Mouse (Mus musculus): Measurements from ENCODE around the gene C130026I21Rik. TPM values are rescaled to one million over a fixed set of nuclear protein-coding genes. Genes with fewer than 3 reads are reported as not detected.
"Not testable (repeated sequence)": the region's sequence is repeated elsewhere in the genome, so short reads cannot be mapped to it uniquely, and the experiment has no call there.

The C130026I21Rik gene
- polyA plus RNA-seq, 1 experiment from 2014 or later = 0.41 TPM

DNA sequence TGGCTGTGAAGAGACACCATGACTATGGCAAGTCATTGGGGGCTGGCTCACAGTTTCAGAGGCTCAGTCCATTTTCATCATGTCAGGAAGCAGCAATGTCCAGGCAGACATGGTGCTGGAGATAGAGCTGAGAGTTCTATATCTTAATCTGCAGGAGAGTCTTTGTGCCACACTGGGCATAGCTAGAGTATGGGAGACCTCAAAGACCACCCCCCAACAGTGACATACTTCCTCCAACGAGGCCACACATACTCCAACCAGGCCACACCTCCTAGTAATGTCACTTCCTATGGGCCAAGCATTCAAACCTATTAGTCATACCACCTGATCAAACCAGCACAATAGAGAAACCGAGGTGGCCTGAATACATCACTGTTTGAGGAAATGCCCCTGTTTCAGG, 63.8 kb downstream of the C130026I21Rik start:
- not testable (repeated sequence) for H3K4me3 ChIP-seq (replicated peaks); ATAC-seq (ENCODE audit: insufficient read depth, low FRiP score, low read depth); H3K4me1 ChIP-seq; H3K36me3 ChIP-seq; H3K27ac ChIP-seq; H3K9ac ChIP-seq; H3K4me2 ChIP-seq; H3K27me3 ChIP-seq (replicated peaks); H3K9me3 ChIP-seq
- 43% methylated on average over 1 of the region's 2 CpGs for WGBS

- 83% methylated on average over 3 of the region's 4 CpGs for WGBS
- H3K4me3 ChIP-seq (replicated peaks); H3K9ac ChIP-seq; ATAC-seq (ENCODE audit: insufficient read depth, low FRiP score, low read depth); H3K27me3 ChIP-seq (replicated peaks); H3K4me1 ChIP-seq; H3K36me3 ChIP-seq; H3K27ac ChIP-seq; H3K4me2 ChIP-seq; H3K9me3 ChIP-seq: not testable (repeated sequence)
Measured at GRCm38 (mm10) chr1:85199523-85199922, 70.8 kb downstream of the C130026I21Rik start.

DNA sequence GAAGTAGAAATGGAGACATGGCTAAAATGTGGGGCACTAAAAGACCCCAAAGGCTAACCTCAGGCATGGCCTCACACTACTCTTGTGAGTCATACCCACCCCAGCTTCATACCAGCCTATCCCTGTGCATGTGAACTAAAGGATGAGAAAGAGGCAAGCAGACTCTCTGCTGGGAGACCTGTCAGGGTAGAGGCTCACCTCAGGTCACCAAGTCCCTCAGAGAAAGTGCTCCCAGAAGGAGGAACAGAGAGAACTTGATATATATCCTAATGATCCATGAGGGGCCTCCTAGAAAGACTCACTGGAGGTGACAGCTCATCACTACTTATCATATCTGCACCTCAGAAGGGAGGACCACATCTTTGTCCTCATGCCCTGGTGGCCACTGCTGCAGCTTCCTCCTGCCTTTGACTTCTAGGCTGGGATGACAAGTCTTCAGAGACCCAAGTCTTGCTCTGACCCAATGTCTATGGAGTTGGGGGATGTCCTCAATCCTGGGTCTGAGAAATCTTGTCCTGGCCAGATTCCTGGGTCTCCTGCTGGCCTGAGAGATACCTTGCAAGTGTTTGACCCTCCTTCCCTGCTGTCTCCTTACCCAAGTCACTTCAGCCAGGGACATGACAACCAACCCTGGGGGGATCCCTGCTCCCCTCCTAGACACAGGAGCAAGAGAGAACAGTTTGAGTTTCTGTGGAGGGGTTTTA, 71.6 kb downstream of the C130026I21Rik start:
- not testable (repeated sequence) for H3K4me3 ChIP-seq (replicated peaks); H3K9ac ChIP-seq; H3K36me3 ChIP-seq; H3K4me2 ChIP-seq; H3K9me3 ChIP-seq; H3K4me1 ChIP-seq; ATAC-seq (ENCODE audit: insufficient read depth, low FRiP score, low read depth); H3K27ac ChIP-seq; H3K27me3 ChIP-seq (replicated peaks)

DNA sequence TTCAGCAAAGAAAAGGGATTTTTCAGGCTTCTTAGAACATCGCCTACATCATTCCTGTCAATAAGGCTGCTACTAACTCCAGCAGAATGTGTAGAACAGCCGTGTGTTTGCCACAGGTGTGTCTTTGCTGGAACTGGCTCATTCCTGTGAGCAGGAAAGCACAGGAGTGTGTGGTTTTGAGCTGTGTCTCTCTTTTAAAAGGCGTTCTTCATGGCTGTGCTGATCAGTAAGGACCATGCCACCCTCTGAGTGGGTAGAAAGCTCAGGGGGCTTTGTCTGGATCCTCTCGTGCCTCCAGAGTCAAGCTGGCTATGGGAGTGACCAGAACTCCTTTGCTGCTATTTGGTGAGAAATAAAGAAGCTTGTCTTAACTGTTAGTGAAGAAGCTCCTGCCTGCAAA, 73.6 kb downstream of the C130026I21Rik start:
- H3K27ac ChIP-seq; H3K4me2 ChIP-seq; H3K4me1 ChIP-seq; H3K9ac ChIP-seq; H3K27me3 ChIP-seq (replicated peaks); H3K9me3 ChIP-seq; ATAC-seq (ENCODE audit: insufficient read depth, low FRiP score, low read depth); H3K4me3 ChIP-seq (replicated peaks); H3K36me3 ChIP-seq: not testable (repeated sequence)
- 67% methylated on average over 4 of the region's 4 CpGs for WGBS

DNA sequence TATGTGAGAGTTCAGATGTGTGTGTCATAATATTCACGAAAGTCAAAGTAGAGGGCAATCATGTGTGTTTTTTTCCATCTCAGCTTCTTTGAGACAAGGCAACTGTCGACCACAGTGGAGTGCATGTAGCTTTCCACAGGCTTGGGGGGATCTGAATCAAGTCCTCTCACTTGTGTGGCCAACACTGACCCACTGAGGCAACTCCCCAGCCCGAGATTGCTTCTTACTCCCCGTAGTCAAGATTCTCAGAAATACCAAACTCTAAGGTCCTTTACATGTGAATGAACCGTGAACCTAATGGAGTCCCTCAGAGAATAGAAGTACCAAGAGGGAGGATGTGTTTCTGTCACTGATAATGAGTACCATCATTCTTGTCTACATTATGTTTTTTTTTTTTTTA, 76.6 kb downstream of the C130026I21Rik start:
- not testable (repeated sequence) for H3K27ac ChIP-seq; ATAC-seq (ENCODE audit: insufficient read depth, low FRiP score, low read depth); H3K4me3 ChIP-seq (replicated peaks); H3K4me2 ChIP-seq; H3K4me1 ChIP-seq; H3K9ac ChIP-seq; H3K36me3 ChIP-seq; H3K9me3 ChIP-seq; H3K27me3 ChIP-seq (replicated peaks)
- WGBS = 79% methylated on average over 5 of the region's 5 CpGs

DNA sequence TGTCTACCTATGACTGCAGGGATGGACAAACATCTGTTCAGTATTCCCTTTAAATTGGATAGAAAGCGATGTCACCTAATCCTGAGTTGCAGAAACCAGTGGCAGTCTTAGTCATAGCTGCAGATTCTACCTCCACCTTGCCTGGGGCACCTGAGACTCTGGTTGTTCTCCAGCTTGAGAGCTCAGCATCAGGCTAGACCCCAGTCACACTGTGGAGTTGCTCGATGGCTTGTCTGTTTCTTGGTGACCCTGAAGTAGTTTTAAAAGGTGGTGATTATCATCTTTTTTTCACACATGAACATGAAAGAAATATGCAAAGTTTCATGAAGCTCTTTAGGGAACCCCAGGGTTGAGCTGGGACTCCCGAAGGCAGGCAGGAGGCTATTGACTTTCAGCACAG, 88.4 kb downstream of the C130026I21Rik start:
- not testable (repeated sequence) for H3K27me3 ChIP-seq (replicated peaks); H3K36me3 ChIP-seq; H3K9me3 ChIP-seq; H3K4me2 ChIP-seq; ATAC-seq (ENCODE audit: insufficient read depth, low FRiP score, low read depth); H3K9ac ChIP-seq; H3K4me1 ChIP-seq; H3K4me3 ChIP-seq (replicated peaks); H3K27ac ChIP-seq
- 86% methylated on average over 2 of the region's 3 CpGs for WGBS

GRCm38 (mm10) chr1:85178971-85179370, 91.4 kb downstream of the C130026I21Rik start:
- not testable (repeated sequence) for ATAC-seq (ENCODE audit: insufficient read depth, low FRiP score, low read depth); H3K36me3 ChIP-seq; H3K27ac ChIP-seq; H3K4me3 ChIP-seq (replicated peaks); H3K9me3 ChIP-seq; H3K9ac ChIP-seq; H3K27me3 ChIP-seq (replicated peaks); H3K4me2 ChIP-seq; H3K4me1 ChIP-seq
- 79% methylated on average over 4 of the region's 4 CpGs for WGBS

- not testable (repeated sequence) for H3K4me2 ChIP-seq; H3K4me1 ChIP-seq; H3K9ac ChIP-seq; H3K36me3 ChIP-seq; H3K27me3 ChIP-seq (replicated peaks); H3K9me3 ChIP-seq; H3K4me3 ChIP-seq (replicated peaks); ATAC-seq (ENCODE audit: insufficient read depth, low FRiP score, low read depth); H3K27ac ChIP-seq
- 58% methylated on average over 2 of the region's 2 CpGs for WGBS
Measured at GRCm38 (mm10) chr1:85162841-85163240, 107.5 kb downstream of the C130026I21Rik start.

DNA sequence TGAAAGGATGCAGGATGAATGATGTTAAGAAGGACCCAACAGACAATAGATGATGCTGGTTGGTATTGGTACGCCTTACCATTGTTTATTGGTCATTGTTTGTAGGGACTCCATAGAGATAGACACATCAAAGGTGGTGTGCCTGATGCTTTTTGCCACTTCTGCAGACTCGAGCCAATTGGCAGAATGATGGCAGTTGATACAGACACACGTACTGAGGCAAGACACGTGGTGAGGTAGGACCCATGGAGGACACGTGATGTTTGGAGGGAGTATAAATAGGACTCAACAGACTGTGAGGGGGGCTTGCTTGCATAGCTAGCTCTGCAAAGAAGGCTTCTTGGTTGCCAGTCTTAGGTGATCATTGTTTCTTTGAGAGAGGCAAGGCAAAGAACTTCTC, 115.2 kb downstream of the C130026I21Rik start:
- ATAC-seq (ENCODE audit: insufficient read depth, low FRiP score, low read depth); H3K4me3 ChIP-seq (replicated peaks); H3K4me2 ChIP-seq; H3K9ac ChIP-seq; H3K27ac ChIP-seq; H3K27me3 ChIP-seq (replicated peaks); H3K36me3 ChIP-seq; H3K9me3 ChIP-seq; H3K4me1 ChIP-seq: not testable (repeated sequence)
- WGBS = 76% methylated on average over 4 of the region's 5 CpGs

GRCm38 (mm10) chr1:85133671-85134070, 136.7 kb downstream of the C130026I21Rik start:
- not testable (repeated sequence) for H3K4me3 ChIP-seq (replicated peaks); H3K27me3 ChIP-seq (replicated peaks); H3K9ac ChIP-seq; ATAC-seq (ENCODE audit: insufficient read depth, low FRiP score, low read depth); H3K9me3 ChIP-seq; H3K4me2 ChIP-seq; H3K4me1 ChIP-seq; H3K36me3 ChIP-seq; H3K27ac ChIP-seq
- 88% methylated on average over 22 of the region's 22 CpGs for WGBS

GRCm38 (mm10) chr1:85121841-85122240, 148.5 kb downstream of the C130026I21Rik start:
- H3K27me3 ChIP-seq (replicated peaks); H3K4me3 ChIP-seq (replicated peaks); H3K4me2 ChIP-seq; H3K9me3 ChIP-seq; H3K4me1 ChIP-seq; H3K9ac ChIP-seq; H3K36me3 ChIP-seq; ATAC-seq (ENCODE audit: insufficient read depth, low FRiP score, low read depth); H3K27ac ChIP-seq: not testable (repeated sequence)
- WGBS = 83% methylated on average over 4 of the region's 4 CpGs

DNA sequence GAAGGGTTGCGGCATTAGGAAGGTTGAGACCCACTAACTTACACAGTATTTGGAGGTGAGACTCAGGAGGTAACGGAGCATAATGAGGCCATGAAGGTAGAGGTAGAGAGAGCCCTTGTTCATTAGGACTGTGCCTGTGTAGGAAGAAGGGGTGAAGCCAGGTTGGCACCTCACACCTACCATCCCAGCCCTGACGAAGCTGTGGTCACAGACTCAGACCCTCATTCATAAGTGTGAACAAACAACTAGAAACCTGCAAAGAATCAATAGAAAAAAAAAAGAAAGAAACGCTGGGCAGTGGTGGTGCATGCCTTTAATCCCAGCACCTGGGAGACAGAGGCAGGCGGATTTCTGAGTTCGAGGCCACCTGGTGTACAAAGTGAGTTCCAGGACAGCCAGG, 152.0 kb downstream of the C130026I21Rik start:
- not testable (repeated sequence) for H3K4me3 ChIP-seq (replicated peaks); H3K9me3 ChIP-seq; H3K9ac ChIP-seq; H3K27me3 ChIP-seq (replicated peaks); ATAC-seq (ENCODE audit: insufficient read depth, low FRiP score, low read depth); H3K36me3 ChIP-seq; H3K27ac ChIP-seq; H3K4me2 ChIP-seq; H3K4me1 ChIP-seq
- WGBS = 76% methylated on average over 6 of the region's 6 CpGs

DNA sequence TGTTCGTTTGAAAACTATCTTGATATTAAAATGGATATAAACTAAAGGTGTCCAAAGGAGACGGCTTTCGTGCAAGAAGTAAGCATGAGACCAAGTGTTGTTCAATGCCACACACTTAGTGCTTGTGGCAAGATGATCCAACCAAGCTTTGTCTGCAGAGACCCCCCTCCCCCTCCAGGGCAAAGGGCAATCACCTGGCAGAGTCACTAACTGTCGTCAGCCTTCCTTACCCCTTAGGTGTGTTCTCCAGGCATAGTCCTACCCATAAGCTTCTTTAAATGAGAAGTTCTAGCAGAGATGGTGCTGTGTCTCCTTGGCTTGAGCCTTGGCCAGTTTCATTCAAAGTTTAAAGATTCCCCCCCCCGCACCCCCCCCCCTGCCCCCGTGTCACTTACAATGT, 152.8 kb downstream of the C130026I21Rik start:
- WGBS = 45% methylated on average over 4 of the region's 6 CpGs
- not testable (repeated sequence) for H3K4me1 ChIP-seq; H3K4me2 ChIP-seq; H3K9me3 ChIP-seq; H3K4me3 ChIP-seq (replicated peaks); ATAC-seq (ENCODE audit: insufficient read depth, low FRiP score, low read depth); H3K27me3 ChIP-seq (replicated peaks); H3K27ac ChIP-seq; H3K36me3 ChIP-seq; H3K9ac ChIP-seq

Measured in stomach, embryonic 15.5 days (tissue).